Mouse (Mus musculus) hematopoietic stem cell, adult 5-6 weeks (primary cell): Measurements from ENCODE around the gene Ncbp2. TPM values are rescaled to one million over a fixed set of nuclear protein-coding genes. Genes with fewer than 3 reads are reported as not detected.

ENCODE experiments used
- ATAC-seq, 2 experiments: fragments of 125-278 bp in 1 of 2; replicated peaks in 1 of 2; 2 replicates each; pipeline ENCODE4 v1.8.0; 2016 to 2017; ENCODE audit warnings: inconsistent platforms in 2 of 2, mild to moderate bottlenecking in 2 of 2, moderate number of reproducible peaks in 2 of 2, low read depth in 1 of 2, moderate TSS enrichment in 1 of 2; ENCODE audit not compliant: low FRiP score in 2 of 2, poor library complexity in 2 of 2, severe bottlenecking in 2 of 2, insufficient read depth in 1 of 2, low TSS enrichment in 1 of 2
- total RNA-seq: library from RNA; stranded (forward); fragments of 172-1452, 232-1000 nt; gene quantifications from 2 replicates; pipeline ENCODE4 v1.2.3, GENCODE M21; 2017

The Ncbp2 gene
- total RNA-seq: 41.9 and 45.2 TPM in 2 replicates

DNA sequence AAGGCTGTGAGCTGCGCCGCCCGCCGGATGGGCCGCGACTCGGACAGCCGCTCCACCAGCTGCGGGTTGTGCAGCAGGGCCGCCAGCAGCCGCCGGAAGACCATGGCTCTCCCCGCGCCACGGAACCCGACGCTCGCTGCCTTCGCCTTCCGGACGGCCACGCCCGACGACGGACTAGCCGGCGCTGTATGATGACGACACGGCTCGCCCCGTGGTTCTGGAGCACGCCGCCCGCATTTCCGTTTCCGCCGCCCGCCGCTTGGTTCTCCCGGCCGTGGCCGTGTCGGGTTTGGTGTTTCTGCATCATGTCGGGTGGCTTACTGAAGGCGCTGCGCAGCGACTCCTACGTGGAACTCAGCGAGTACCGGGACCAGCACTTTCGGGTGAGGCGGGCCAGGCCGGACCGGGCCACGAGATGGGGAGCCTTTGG, at the start of gene Ncbp2, which contains the start of gene 0610012G03Rik:
Ncbp2 (plus strand) TSS at position 169 of the 430 bp plus-strand sequence.
0610012G03Rik (minus strand) TSS at position 150 of the 430 bp plus-strand sequence.
- peak; percentile 87 to 89 for ATAC-seq

GRCm38 (mm10) chr16:31898546-31899326, 49.6 kb upstream of the Ncbp2 start:
- no peak for ATAC-seq

GRCm38 (mm10) chr16:31901886-31902285, 46.4 kb upstream of the Ncbp2 start:
- ATAC-seq: no peak

DNA sequence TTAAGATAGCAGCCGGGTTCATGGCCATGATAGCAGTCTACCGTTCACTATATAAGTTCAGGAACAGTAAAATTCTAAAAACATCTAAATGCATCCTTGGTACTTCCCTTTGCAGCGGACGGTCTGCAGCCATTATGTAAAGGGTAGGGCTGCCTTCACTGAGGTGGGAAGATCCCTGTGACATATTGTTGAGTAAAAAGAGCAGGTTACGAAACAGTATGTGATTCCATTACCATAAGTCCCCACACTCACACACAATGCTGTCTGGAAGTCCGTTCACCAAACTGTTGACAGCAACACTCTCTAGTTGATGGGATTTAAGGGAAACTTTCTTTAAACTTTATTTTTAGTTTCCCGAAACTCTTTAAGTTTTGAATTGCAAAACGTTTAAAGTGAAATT, 45.1 kb upstream of the Ncbp2 start:
- ATAC-seq: no peak

GRCm38 (mm10) chr16:31905331-31905730, 43.0 kb upstream of the Ncbp2 start:
- ATAC-seq: no peak

DNA sequence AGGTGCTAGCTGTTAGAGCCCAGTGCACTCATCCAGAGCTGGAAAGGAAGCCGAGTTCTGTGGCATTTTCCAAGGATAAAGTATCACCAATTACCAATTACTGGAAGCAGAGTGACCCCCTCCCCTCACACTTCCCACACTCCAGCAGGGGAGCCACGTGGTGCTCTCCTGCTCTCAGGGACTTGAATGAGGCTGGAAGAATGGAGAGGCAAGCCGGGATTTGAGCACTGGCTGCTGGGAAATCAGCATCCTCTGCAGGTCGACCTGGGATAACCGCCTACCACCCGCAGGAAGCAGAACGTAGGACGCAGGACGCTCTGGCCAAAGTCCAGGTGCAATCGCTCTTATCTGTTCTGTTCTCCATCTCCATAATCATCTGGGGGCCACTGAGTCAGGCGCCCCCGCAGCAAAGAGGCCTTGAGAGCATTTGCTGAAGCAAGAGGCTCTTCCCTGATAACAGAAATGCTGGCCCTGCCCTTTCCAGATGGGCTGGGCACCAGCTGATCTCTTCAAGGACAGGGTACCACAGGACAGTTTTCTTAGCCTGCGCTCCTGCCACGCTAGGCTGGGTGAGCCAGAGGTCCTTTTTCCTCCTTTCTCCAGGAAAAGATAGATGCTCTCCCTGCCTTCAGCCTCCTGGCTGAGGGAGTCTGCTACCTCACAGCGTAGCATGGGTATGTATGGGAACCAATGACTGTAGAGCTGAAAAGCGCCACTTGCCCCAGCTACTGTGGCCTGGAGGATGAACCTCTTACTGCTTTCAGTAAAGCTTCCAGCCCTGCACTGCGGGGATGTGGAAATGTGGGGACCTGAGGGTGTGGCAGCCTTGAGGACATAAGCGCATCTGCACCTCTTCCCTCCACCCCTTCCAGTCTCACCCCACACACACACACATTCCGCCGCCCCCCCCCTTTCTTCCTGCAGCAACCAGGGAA, 42.2 kb upstream of the Ncbp2 start:
- no peak; a peak in 1 of 4 replicates for ATAC-seq

GRCm38 (mm10) chr16:31906896-31907295, 41.4 kb upstream of the Ncbp2 start:
- ATAC-seq: peak; percentile 65 to 85; a peak in 3 of 4 replicates

- no peak for ATAC-seq
Observed at GRCm38 (mm10) chr16:31908959-31909358, 39.4 kb upstream of the Ncbp2 start.

DNA sequence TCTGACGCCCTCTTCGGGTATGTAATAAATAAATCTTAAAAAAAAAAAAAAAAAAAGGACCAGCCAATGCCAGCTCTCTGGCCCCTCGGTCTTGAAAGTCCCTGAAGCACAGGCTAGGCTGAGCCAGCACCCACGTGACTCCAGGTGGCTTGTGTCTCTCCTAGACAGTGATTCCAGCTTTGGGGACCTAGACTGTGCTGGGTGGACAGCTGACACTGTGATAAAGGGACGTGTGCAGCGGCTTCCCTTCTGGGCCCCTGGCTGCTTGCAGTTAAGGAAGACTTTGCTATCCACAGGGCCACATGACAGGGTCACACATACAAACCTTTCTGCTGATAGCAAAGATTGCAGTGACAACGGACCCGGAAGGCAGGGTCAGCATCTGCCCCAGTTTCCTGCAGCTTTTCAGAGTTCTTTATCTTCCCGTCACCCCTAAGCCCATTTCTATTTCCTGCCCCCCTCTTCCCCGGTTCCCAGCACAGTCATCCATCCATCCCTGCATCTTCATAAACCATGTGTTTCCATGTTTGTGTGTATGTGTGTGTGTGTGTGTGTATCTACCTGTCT, 37.9 kb upstream of the Ncbp2 start:
- no peak for ATAC-seq

DNA sequence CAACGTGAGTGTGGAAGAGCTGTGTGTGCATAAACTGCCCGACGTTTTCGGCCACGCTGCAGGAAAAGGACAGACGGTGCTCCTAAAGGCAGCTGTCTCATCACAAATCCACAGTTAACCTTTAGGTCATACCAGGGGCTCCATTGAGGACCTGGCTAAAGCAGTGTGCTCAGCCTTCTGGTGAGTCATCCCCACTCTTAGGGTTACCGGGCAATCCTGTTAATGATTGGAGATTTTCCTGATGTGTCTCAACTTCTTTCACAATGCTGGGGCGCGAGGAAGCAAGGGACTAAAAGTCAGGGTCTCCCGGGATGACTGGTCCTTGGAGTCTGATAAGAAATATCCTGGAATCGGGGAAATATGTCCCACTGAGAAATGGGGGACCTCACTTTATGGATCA, 30.5 kb upstream of the Ncbp2 start:
- no peak for ATAC-seq

DNA sequence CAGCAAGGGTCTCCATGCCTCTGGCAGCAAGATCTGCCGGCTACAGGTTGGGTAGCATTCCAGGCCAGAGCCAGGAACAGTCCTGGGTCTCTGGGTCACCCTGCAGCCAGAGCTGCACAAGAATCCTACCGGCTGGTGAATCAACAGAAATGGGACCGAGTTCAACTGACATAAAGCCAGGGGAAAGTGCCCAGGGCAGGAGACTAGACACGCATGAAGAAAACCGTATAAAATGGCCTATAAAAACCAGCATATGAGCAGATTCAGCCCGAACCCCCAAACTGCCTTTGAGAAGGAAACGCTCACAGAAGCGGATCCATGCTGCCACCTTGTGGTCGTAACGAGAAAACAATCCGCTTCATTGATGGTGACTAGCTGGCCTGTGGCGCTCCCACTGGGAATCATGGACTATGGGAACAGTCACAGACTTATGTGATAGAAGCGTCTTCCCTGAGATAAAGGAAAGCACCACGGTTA, 30.0 kb upstream of the Ncbp2 start:
- ATAC-seq: peak; percentile 82 to 89

- no peak for ATAC-seq
Observed at GRCm38 (mm10) chr16:31924368-31924767, 23.9 kb upstream of the Ncbp2 start.

DNA sequence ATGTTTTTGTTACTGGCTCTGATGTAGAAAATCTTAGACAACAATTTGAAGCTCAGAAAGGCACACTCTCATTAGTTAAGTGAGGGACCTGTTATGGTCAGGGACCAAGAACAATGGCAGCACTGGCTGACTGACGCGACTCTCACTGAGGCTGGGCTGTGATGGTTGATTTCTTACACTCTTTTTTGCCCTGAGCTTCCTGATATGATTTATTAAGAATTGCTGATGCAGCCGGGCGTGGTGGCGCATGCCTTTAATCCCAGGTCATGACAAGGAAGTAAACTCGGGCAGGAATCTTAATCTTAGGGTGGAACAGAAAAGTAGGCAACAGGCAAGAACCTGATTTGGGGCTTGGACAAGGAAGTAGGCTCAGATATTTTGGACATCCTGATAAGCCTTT, 22.2 kb upstream of the Ncbp2 start:
- no peak for ATAC-seq

DNA sequence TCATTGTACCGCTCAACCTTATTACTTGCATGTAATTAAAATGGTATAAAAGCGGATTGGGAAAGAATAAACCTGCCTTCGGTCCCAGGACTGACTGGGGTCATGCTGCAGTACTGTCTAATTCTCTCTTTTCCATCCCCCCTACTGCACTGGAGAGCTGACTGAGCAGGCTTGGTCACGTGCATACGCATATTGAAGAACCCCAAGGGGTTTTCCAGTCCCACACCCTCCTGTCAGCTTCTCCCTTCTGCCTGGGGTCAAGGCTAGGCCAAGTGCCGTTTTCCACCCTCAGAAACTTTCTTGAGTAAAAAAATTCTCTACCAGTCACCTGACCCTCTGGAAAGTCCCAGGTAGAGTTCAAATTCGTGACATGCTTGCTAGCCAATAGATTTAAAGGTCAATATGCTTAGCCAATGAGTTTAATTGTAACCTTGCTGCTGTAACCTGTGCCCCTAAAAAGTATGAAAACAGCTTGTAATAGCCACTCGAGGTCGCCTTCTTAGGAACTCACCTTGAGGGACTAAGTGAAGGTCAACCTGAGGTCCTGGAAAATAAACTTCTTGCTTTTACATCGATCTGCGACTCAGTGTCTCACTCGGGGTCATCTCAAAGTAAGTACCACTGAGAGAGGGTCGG, 21.6 kb upstream of the Ncbp2 start:
- ATAC-seq: no peak

DNA sequence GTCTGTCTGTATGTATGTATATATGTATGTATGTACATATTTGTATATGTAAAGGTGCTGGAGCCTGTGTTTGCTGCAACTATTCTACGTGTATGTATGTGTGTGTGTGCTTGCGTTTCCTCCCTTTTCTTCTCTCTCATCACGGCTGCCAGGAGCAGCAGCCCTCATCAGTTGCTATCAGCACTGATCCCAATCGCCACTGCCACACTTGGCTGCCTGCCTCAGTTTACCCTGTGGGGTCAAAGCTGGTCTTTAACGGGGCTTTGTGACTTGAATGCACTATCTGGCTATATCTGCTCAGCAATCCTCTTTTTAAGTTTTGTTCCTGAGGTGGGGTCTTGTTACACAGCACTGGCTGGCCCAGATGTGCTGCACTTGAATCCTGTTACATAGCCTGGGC, 20.9 kb upstream of the Ncbp2 start:
- no peak for ATAC-seq

DNA sequence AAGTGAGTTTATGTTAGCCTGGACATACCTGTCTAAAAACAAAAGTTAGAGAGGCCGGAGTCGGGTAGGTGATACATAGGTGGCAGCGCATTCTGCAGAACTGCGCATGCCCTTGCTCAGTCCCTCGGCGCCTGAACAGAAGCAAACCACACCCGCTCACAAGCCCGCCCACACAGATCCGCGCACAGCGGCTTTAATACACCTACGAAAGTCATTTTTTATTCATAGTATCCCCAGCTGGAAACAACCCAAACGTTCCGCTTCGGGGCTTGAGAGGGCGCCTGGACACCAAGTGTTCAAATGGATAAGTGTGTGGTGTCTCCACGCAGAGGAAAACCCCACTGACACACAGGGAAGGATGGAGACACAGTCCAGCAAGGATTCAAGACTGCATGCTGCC, 17.0 kb upstream of the Ncbp2 start:
- ATAC-seq: no peak

DNA sequence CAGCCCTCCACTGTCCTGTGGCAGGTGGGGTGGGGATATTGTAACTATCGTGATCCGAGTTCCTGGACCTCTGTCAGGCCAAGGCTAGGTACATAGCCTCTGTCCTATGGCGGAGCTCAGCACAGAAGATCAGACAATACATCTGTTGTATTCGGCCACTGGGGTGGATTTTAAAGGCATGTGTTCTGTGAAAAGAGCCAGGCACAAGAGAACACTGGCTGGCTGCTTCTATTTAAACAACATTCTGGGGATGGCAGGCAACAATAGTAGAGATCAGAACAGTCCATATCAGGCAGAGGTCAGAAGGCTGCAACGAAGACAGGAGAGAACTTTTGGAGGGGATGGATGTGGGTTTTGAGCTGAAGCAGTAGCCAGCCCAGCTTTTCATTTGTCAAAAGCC, 16.1 kb upstream of the Ncbp2 start:
- no peak for ATAC-seq
